In the genomic region with DNA sequence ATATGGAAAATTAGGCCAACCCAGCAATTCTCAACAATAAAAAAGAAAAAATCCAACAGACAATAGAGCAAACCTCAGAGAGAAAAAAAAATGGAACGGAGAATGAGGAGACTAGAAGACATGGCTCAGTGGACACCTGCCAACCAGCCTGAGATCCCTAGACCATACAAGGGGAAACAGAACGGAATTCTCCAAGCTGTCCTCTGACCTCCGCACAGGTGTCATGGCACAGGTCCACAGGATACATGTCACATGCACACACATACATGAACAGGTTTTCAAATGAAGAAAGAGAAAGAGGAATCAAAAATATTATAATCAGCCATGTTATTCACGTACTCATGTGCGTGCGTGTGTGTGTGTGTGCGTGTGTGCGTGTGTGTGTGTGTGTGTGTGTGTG, we compare ENCODE assay signal across 21 mouse cellular contexts. TPM values are rescaled to one million over a fixed set of nuclear protein-coding genes. Genes with fewer than 3 reads are reported as not detected.
DNase-seq lines count a peak whose midpoint lies in the region; ATAC-seq and TF ChIP-seq lines count a peak whose summit lies in the region.
"Had no signal": no experiment of that assay in that cellular context is flagged by ENCODE, and none has a peak within 500 bp of the region (broad histone marks: within the 10 kb centered on the region; RNA-seq: fewer than 3 reads in every experiment).

No protein-coding gene starts in this region.

- WGBS in heart, embryonic 10.5 days: 88% methylated on average over 8 of the region's 8 CpGs
- 85% methylated on average over 8 of the region's 8 CpGs for WGBS in heart, adult 2 months
- WGBS in midbrain, embryonic 11.5 days: 96% methylated on average over 8 of the region's 8 CpGs
- 94% methylated on average over 8 of the region's 8 CpGs for WGBS in midbrain, embryonic 15.5 days

- no peak overlapping the region for H3K4me3 ChIP-seq in heart, embryonic 10.5 days
- H3K4me3 ChIP-seq in heart, adult 2 months: no peak overlapping the region
- H3K4me3 ChIP-seq in midbrain, embryonic 11.5 days (ENCODE audit: low read depth, low read length): no peak overlapping the region
- H3K4me3 ChIP-seq in midbrain, embryonic 15.5 days: no peak overlapping the region

- no peak overlapping the region for H3K27ac ChIP-seq in heart, embryonic 10.5 days
- no peak overlapping the region for H3K27ac ChIP-seq in heart, adult 2 months
- no peak overlapping the region for H3K27ac ChIP-seq in midbrain, embryonic 11.5 days (ENCODE audit: low read depth, low read length)
- no peak overlapping the region for H3K27ac ChIP-seq in midbrain, embryonic 15.5 days

- 0 out of 2 replicates have a peak, but pooled peaks cover 3% of the 10 kb centered on the region for H3K36me3 ChIP-seq in heart, embryonic 10.5 days
- no peaks in the 10 kb centered on the region for H3K36me3 ChIP-seq in heart, adult 2 months (ENCODE audit: control insufficient read depth, insufficient read depth, low read length)
- H3K36me3 ChIP-seq in midbrain, embryonic 11.5 days (ENCODE audit: control insufficient read depth, insufficient read depth, low read length): no peaks in the 10 kb centered on the region
- no peaks in the 10 kb centered on the region for H3K36me3 ChIP-seq in midbrain, embryonic 15.5 days (replicated peaks)
- H3K36me3 ChIP-seq: G1E had no signal

- H3K4me1 ChIP-seq in heart, embryonic 10.5 days: peaks cover 4% of the 10 kb centered on the region; the same call in 1 of the 2 replicates
- peaks cover 6% of the 10 kb centered on the region for H3K4me1 ChIP-seq in heart, adult 2 months (ENCODE audit: control insufficient read depth, insufficient read depth, low read length)
- no peaks in the 10 kb centered on the region for H3K4me1 ChIP-seq in midbrain, embryonic 11.5 days (ENCODE audit: control insufficient read depth, insufficient read depth, low read length)
- H3K4me1 ChIP-seq in midbrain, embryonic 15.5 days: no peaks in the 10 kb centered on the region

- TF ChIP-seq CTCF in heart, adult 2 months (IDR thresholded peaks at IDR 0.05): no peak

- no peaks in the 10 kb centered on the region for H3K27me3 ChIP-seq in heart, embryonic 10.5 days (ENCODE audit: insufficient read depth, poor library complexity, severe bottlenecking)
- H3K27me3 ChIP-seq in heart, adult 2 months (ENCODE audit: control insufficient read depth, insufficient read depth, low read length): no peaks in the 10 kb centered on the region
- no peaks in the 10 kb centered on the region for H3K27me3 ChIP-seq in midbrain, embryonic 11.5 days (ENCODE audit: control insufficient read depth, insufficient read depth, low read length)
- H3K27me3 ChIP-seq in midbrain, embryonic 15.5 days (replicated peaks): no peaks in the 10 kb centered on the region
- H3K27me3 ChIP-seq: CH12.LX, Patski had no signal

- no peaks in the 10 kb centered on the region for H3K79me2 ChIP-seq in heart, adult 2 months (replicated peaks; ENCODE audit: control insufficient read depth, insufficient read depth, low read length)

- H3K9me3 ChIP-seq in heart, embryonic 10.5 days: no peaks in the 10 kb centered on the region
- H3K9me3 ChIP-seq in midbrain, embryonic 11.5 days (ENCODE audit: control insufficient read depth, low read length): no peaks in the 10 kb centered on the region
- H3K9me3 ChIP-seq in midbrain, embryonic 15.5 days: no peaks in the 10 kb centered on the region
- H3K9me3 ChIP-seq: G1E had no signal

- intact Hi-C loops in heart, adult 2 months (cut with DNase I): no loop called here

- ATAC-seq in midbrain, embryonic 11.5 days (ENCODE audit: low FRiP score): no peak
- no peak for ATAC-seq in midbrain, embryonic 15.5 days (replicated peaks)
- ATAC-seq: activated CD4-positive, CD25-positive, alpha-beta regulatory T cell, adult 4 months; CD4-positive, CD25-positive, alpha-beta regulatory T cell, adult 4 months; Patski had no signal

- peak; percentile 37 for DNase-seq in heart, adult 11 months
- no peak for DNase-seq in heart, adult 9 months (ENCODE audit: low spot score in 2 of 2)
- DNase-seq in heart, embryonic 10.5 days (ENCODE audit: low spot score): peak; percentile 61
- no peak for DNase-seq in heart, adult 2 months
- peak; percentile 69 for DNase-seq in midbrain, embryonic 11.5 days (ENCODE audit: low spot score, missing footprints)
- DNase-seq: adrenal gland, adult 2 months; adrenal gland, adult 8-10 months; adrenal gland, postnatal 10 days; adrenal gland, postnatal 14 days; adrenal gland, postnatal 25 days; adrenal gland, postnatal 36 days; B cell, adult 2 months; cerebellum, adult 11 months; cerebellum, adult 11-12 months; cerebellum, adult 18-20 months had no signal

- TF ChIP-seq EP300 in heart, adult 2 months (IDR thresholded peaks at IDR 0.05; ENCODE audit: insufficient read depth, low read depth, low read length): no peak

- TF ChIP-seq POLR2A in heart, adult 2 months (IDR thresholded peaks at IDR 0.05; ENCODE audit: insufficient read depth, low read depth, low read length): no peak

- H3K9ac ChIP-seq in heart, adult 2 months (ENCODE audit: low read depth, low read length): no peak overlapping the region
- no peak overlapping the region for H3K9ac ChIP-seq in midbrain, embryonic 11.5 days (ENCODE audit: low read length)
- no peak overlapping the region for H3K9ac ChIP-seq in midbrain, embryonic 15.5 days

- no peak overlapping the region for H3K4me2 ChIP-seq in midbrain, embryonic 11.5 days
- H3K4me2 ChIP-seq in midbrain, embryonic 15.5 days: no peak overlapping the region

RNA-seq across cellular contexts. Expression of a gene that starts 38.5 kb away (rescaled TPM):
- polyA plus RNA-seq in heart, embryonic 10.5 days (2016; fragmentation: Nextera tagmentation; extraction: Ambion mirVana): 1.7 and 2.0 TPM in 2 replicates
- 1 to 10 TPM; 6.2 to 6.3 TPM for total RNA-seq in heart, adult 2 months (2021)
- 1.1 and 2.1 TPM in 2 replicates for polyA plus RNA-seq in heart, adult 2 months (2012; rRNA removed)
- polyA plus RNA-seq in midbrain, embryonic 11.5 days (2014; fragmentation: Nextera tagmentation; extraction: Ambion mirVana): 1.7 and 1.8 TPM in 2 replicates
- polyA plus RNA-seq in midbrain, embryonic 15.5 days (2015; fragmentation: Nextera tagmentation; extraction: Ambion mirVana): 2.8 and 3.1 TPM in 2 replicates
- polyA plus RNA-seq: G1E had no signal

Comparison
In these comparisons a context has a peak if more than half of its experiments do, and no peak if none do; other contexts are left out.
1. DNase-seq: peak in heart, adult 11 months (single experiment), heart, embryonic 10.5 days (single experiment) and midbrain, embryonic 11.5 days (single experiment); none in heart, adult 9 months (0 of 2) and heart, adult 2 months (0 of 2).